Comparison of ENCODE assay signal across 16 mouse cellular contexts in genomic region chr12:75286166-75286565, GRCm38 (mm10). TPM values are rescaled to one million over a fixed set of nuclear protein-coding genes. Genes with fewer than 3 reads are reported as not detected.
A peak's percentile ranks its signal among the peaks of the same experiment; 100 is the strongest.
DNase-seq lines count a peak whose midpoint lies in the region; ATAC-seq lines count a peak whose summit lies in the region.
"Had no signal": no experiment of that assay in that cellular context is flagged by ENCODE, and none has a peak within 500 bp of the region (broad histone marks: within the 10 kb centered on the region; RNA-seq: fewer than 3 reads in every experiment).

No protein-coding gene starts in this region.

- H3K4me2 ChIP-seq in forebrain, embryonic 11.5 days (ENCODE audit: low read depth, low read length, severe bottlenecking) = no peak overlapping the region
- H3K4me2 ChIP-seq: hindbrain, embryonic 12.5 days; liver, embryonic 15.5 days had no signal

- no peaks in the 10 kb centered on the region for H3K36me3 ChIP-seq in forebrain, embryonic 10.5 days (replicated peaks)
- no peaks in the 10 kb centered on the region for H3K36me3 ChIP-seq in forebrain, embryonic 11.5 days (ENCODE audit: control insufficient read depth, insufficient read depth, low read length)
- no peaks in the 10 kb centered on the region for H3K36me3 ChIP-seq in embryonic facial prominence, embryonic 10.5 days (replicated peaks)
- H3K36me3 ChIP-seq in limb, embryonic 10.5 days = no peaks in the 10 kb centered on the region
- H3K36me3 ChIP-seq: hindbrain, embryonic 12.5 days; liver, embryonic 15.5 days had no signal

- no peaks in the 10 kb centered on the region for H3K27me3 ChIP-seq in forebrain, embryonic 10.5 days (ENCODE audit: poor library complexity, severe bottlenecking)
- H3K27me3 ChIP-seq in forebrain, embryonic 11.5 days (ENCODE audit: control insufficient read depth, insufficient read depth, low read length) = no peaks in the 10 kb centered on the region
- no peaks in the 10 kb centered on the region for H3K27me3 ChIP-seq in embryonic facial prominence, embryonic 10.5 days (replicated peaks; ENCODE audit: low read depth, poor library complexity, severe bottlenecking)
- no peaks in the 10 kb centered on the region for H3K27me3 ChIP-seq in limb, embryonic 10.5 days (ENCODE audit: low read depth, poor library complexity, severe bottlenecking)
- H3K27me3 ChIP-seq: hindbrain, embryonic 12.5 days; liver, embryonic 15.5 days had no signal

- peak overlapping the region; percentile 53; the same call in 1 of the 2 replicates for H3K27ac ChIP-seq in forebrain, embryonic 10.5 days
- H3K27ac ChIP-seq in forebrain, embryonic 11.5 days (ENCODE audit: low read depth, low read length) = no peak overlapping the region
- H3K27ac ChIP-seq in embryonic facial prominence, embryonic 10.5 days (replicated peaks) = 0 out of 2 replicates have a peak overlapping the region, but pooled peaks have one; percentile 30
- H3K27ac ChIP-seq in limb, embryonic 10.5 days = peak overlapping the region; percentile 74
- H3K27ac ChIP-seq: hindbrain, embryonic 12.5 days; left cerebral cortex, adult 2 months; liver, embryonic 15.5 days had no signal

- H3K9ac ChIP-seq in forebrain, embryonic 11.5 days (ENCODE audit: low read length) = no peak overlapping the region
- H3K9ac ChIP-seq: hindbrain, embryonic 12.5 days; liver, embryonic 15.5 days had no signal

- peaks cover 11% of the 10 kb centered on the region for H3K4me1 ChIP-seq in forebrain, embryonic 10.5 days
- H3K4me1 ChIP-seq in forebrain, embryonic 11.5 days (replicated peaks; ENCODE audit: control insufficient read depth, insufficient read depth, low read length) = no peaks in the 10 kb centered on the region
- peaks cover 11% of the 10 kb centered on the region for H3K4me1 ChIP-seq in embryonic facial prominence, embryonic 10.5 days
- peaks cover 15% of the 10 kb centered on the region for H3K4me1 ChIP-seq in limb, embryonic 10.5 days
- H3K4me1 ChIP-seq: hindbrain, embryonic 12.5 days had no signal

- no peak overlapping the region for H3K4me3 ChIP-seq in forebrain, embryonic 10.5 days
- no peak overlapping the region for H3K4me3 ChIP-seq in forebrain, embryonic 11.5 days (ENCODE audit: low read depth, low read length)
- H3K4me3 ChIP-seq in embryonic facial prominence, embryonic 10.5 days = no peak overlapping the region
- H3K4me3 ChIP-seq in limb, embryonic 10.5 days = no peak overlapping the region
- H3K4me3 ChIP-seq: hindbrain, embryonic 12.5 days; left cerebral cortex, adult 2 months; liver, embryonic 15.5 days had no signal

- no peak for DNase-seq in forebrain, embryonic 10.5 days (ENCODE audit: extremely low spot score, low spot score)
- no peak for DNase-seq in forebrain, embryonic 11.5 days (ENCODE audit: low spot score)
- DNase-seq in embryonic facial prominence, embryonic 10.5 days (ENCODE audit: low spot score) = no peak
- DNase-seq in gastrocnemius, postnatal 4 days (ENCODE audit: low spot score in 2 of 2) = peak; percentile 32 to 63
- DNase-seq in limb, embryonic 10.5 days (ENCODE audit: low spot score) = no peak
- no peak for DNase-seq in embryo, embryonic 9.5 days (ENCODE audit: extremely low spot score)
- no peak for DNase-seq in cerebellum, postnatal 25 days
- DNase-seq in testis, postnatal 10 days (ENCODE audit: low spot score) = no peak
- DNase-seq: adrenal gland, adult 8-10 months; cerebellum, postnatal 10 days; kidney, postnatal 36 days; spleen, adult 18-20 months had no signal

- ATAC-seq in forebrain, embryonic 11.5 days (replicated peaks; ENCODE audit: low FRiP score) = no peak
- ATAC-seq: intestine, postnatal 0 days had no signal

- 85% methylated on average over 3 of the region's 3 CpGs for WGBS in forebrain, embryonic 10.5 days
- WGBS in forebrain, embryonic 11.5 days = 86% methylated on average over 3 of the region's 3 CpGs
- WGBS in embryonic facial prominence, embryonic 10.5 days = 66% methylated on average over 3 of the region's 3 CpGs
- 84% methylated on average over 3 of the region's 3 CpGs for WGBS in limb, embryonic 10.5 days

- H3K9me3 ChIP-seq in forebrain, embryonic 10.5 days = no peaks in the 10 kb centered on the region
- no peaks in the 10 kb centered on the region for H3K9me3 ChIP-seq in forebrain, embryonic 11.5 days (ENCODE audit: control insufficient read depth, low read length)
- H3K9me3 ChIP-seq in embryonic facial prominence, embryonic 10.5 days = no peaks in the 10 kb centered on the region
- no peaks in the 10 kb centered on the region for H3K9me3 ChIP-seq in limb, embryonic 10.5 days (replicated peaks)
- H3K9me3 ChIP-seq: hindbrain, embryonic 12.5 days; liver, embryonic 15.5 days had no signal

RNA-seq across cellular contexts. Expression of gene Rhoj, which starts 22.0 kb away (rescaled TPM):
- 18.1 and 20.1 TPM in 2 replicates for polyA plus RNA-seq in forebrain, embryonic 10.5 days (2016; fragmentation: Nextera tagmentation; extraction: Ambion mirVana)
- 19.2 and 20.1 TPM in 2 replicates for polyA plus RNA-seq in forebrain, embryonic 11.5 days (2014; fragmentation: Nextera tagmentation; extraction: Ambion mirVana)
- 19.9 and 25.5 TPM in 2 replicates for polyA plus RNA-seq in embryonic facial prominence, embryonic 10.5 days (2016; fragmentation: Nextera tagmentation; extraction: Ambion mirVana)
- 10 to 100 TPM; 60.0 TPM for total RNA-seq in gastrocnemius, postnatal 4 days (2021)
- polyA plus RNA-seq in limb, embryonic 10.5 days (2016; fragmentation: Nextera tagmentation; extraction: Ambion mirVana) = 13.1 and 24.2 TPM in 2 replicates

Comparison
In these comparisons a context has a peak if more than half of its experiments do, and no peak if none do; other contexts are left out.
1. DNase-seq: peak in gastrocnemius, postnatal 4 days (2 of 2); none in forebrain, embryonic 10.5 days (single experiment), forebrain, embryonic 11.5 days (single experiment), embryonic facial prominence, embryonic 10.5 days (single experiment), limb, embryonic 10.5 days (single experiment), embryo, embryonic 9.5 days (single experiment), cerebellum, postnatal 25 days (0 of 2) and testis, postnatal 10 days (single experiment).